Mouse (Mus musculus) megakaryocyte, embryonic 14.5 days (primary cell): Measurements from ENCODE around the gene Oxld1. TPM values are rescaled to one million over a fixed set of nuclear protein-coding genes. Genes with fewer than 3 reads are reported as not detected.

ENCODE experiments used
- H3K27me3 ChIP-seq: replicated peaks from 2 replicates; pipeline ENCODE3; 2012; ENCODE audit warnings: inconsistent platforms
- H3K36me3 ChIP-seq: replicated peaks from 2 replicates; pipeline ENCODE3; 2012; ENCODE audit warnings: low read length, inconsistent platforms, mixed read lengths
- H3K4me1 ChIP-seq: 2 replicates; pipeline ENCODE4 v1.6.1; 2012; ENCODE audit warnings: inconsistent platforms
- H3K4me3 ChIP-seq: replicated peaks from 2 replicates; pipeline ENCODE3; 2012; ENCODE audit warnings: moderate library complexity, mild to moderate bottlenecking, inconsistent platforms
- H3K9me3 ChIP-seq: 2 replicates; pipeline ENCODE4 v1.6.1; 2012; ENCODE audit warnings: inconsistent platforms
- FLI1 ChIP-seq: IDR thresholded peaks from 2 replicates; pipeline ENCODE4 v1.6.1; 2012; ENCODE audit warnings: low read length, inconsistent platforms, mixed read lengths
- GATA1 ChIP-seq: IDR thresholded peaks from 3 replicates; pipeline ENCODE4 v1.6.1; 2012; ENCODE audit warnings: mixed read lengths, low read length, inconsistent platforms, borderline replicate concordance
- polyA plus RNA-seq: library from polyadenylated mRNA; stranded (reverse); fragments of >175 nt; gene quantifications from 2 replicates; pipeline ENCODE4 v1.2.3, GENCODE M21; 2012; ENCODE audit warnings: low replicate concordance; ENCODE audit not compliant: insufficient read depth

Gene Oxld1
- polyA plus RNA-seq, 1 experiment: 17.7 TPM

DNA sequence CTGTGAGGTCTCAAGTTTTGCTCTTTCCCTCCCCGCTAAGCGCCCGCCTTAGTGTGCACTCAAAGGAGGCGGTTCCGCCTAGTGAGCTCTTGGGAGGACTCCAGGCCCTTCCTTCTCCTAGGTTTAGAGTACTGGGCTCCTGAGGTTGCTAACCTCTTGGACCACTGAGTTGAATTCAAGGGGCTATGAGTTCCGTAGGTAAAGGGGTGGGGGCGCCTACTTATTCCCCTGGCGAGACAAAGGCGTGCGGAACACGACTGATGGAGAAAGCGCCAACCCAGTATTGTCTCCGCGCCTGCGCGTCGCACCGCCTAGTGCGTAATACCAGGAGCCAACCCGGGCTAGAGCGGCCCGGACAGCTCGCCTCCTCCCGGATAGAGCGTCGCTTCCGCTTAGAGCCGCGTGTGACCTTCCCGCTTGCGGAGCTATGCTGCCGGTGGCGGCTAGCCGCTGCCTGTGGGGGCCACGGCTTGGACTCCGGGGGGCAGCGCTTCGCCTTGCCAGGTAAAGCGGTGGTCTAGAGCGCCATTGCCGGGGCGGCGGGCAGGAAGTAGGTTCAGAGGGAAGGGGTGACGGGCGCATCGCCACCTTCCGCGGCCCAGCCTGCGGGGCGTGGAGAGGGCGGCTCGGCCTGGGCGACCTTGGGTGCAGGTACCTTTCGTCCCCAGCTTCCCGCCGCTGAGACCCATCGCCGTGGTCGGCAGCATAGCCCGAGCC is 26.6 kb upstream of the Oxld1 start, which contains the start of gene Mrpl12:
Gene Mrpl12 (plus strand): TSS at position 349 of the 717 bp plus-strand sequence.
- Histone ChIP-seq H3K27me3 (no peaks in the 10 kb centered on the region), H3K4me3 (peak within 1 kb of the TSS; percentile 99), H3K9me3 (no peaks in the 10 kb centered on the region), H3K4me1 (peaks cover 53% of the 10 kb centered on the region), H3K36me3 (peaks cover 80% of the 10 kb centered on the region)
- TF ChIP-seq FLI1 (no peak), GATA1 (no peak)

DNA sequence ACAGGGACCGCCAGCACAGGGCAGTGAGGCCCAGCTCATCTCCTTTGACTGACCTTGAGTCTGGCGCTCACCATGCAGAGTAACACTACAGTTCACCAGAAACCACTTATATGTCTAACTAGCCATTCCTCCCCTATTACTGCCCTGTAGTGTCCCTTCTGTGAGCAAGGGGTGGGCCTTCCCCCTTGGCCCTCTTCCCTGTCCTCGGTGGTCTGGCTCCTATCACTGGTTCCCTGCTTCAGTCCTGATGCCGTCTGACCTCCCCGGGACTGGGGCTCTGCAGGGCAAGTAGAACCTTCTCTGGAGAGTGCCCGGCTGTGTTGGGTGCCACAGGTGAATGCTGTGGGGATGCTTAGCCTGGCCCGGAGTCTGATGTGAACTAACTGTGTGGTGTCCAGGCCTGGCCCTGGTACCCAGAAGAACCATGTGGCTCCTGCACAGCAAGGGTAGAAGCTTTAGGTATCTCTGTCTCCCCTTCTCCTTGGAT is 25.6 kb upstream of the Oxld1 start:
- peaks cover 82% of the 10 kb centered on the region for H3K36me3 ChIP-seq
- TF ChIP-seq GATA1: no peak
- TF ChIP-seq FLI1: no peak
- H3K9me3 ChIP-seq: no peaks in the 10 kb centered on the region
- H3K4me3 ChIP-seq: peak overlapping the region; percentile 99
- H3K27me3 ChIP-seq: no peaks in the 10 kb centered on the region
- H3K4me1 ChIP-seq: peaks cover 45% of the 10 kb centered on the region

DNA sequence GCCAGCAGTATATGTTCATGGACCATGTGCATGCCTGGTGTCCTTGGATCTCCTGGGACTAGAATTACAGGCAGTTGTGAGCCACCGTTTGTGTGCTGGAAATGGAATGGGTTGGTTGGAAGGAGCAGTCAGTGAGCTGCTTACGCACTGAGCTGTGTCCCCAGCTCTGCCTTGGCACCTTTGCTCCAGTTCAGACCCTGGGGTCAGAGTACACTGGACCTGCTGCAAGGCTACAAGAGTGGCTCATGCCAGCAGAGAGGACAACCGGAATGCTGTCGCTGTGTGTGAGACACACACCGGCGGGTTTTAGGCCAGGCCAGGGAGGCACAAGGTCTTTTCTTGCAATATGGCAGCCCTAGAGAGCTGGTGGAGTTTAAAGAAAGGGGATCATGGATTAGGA is 14.2 kb upstream of the Oxld1 start:
- H3K4me3 ChIP-seq: no peak overlapping the region
- peaks cover 84% of the 10 kb centered on the region for H3K36me3 ChIP-seq
- H3K4me1 ChIP-seq: peaks cover 28% of the 10 kb centered on the region
- no peaks in the 10 kb centered on the region for H3K27me3 ChIP-seq
- TF ChIP-seq GATA1: no peak
- TF ChIP-seq FLI1: no peak
- H3K9me3 ChIP-seq: no peaks in the 10 kb centered on the region

DNA sequence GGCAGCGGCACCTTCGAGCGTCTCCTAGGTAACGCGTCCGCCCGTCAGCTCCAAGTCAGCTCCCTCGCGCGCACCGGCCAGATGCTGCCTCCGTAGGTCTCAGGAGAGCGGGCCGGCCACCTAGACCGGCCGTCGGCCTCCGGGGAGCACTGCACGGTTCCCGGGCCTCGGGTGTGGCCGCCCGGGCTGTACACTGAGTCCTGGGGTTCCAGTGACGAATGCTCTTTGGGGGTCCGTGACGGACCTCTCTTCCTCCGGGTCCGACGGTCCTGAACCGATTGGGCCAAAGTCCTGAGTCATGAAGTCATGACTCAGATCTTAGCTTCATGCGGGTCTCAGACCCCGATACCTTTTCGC is 9.8 kb upstream of the Oxld1 start:
- Histone ChIP-seq H3K4me3 (peak overlapping the region; percentile 99), H3K36me3 (peaks cover 73% of the 10 kb centered on the region)
- no peak for TF ChIP-seq GATA1
- no peak for TF ChIP-seq FLI1

DNA sequence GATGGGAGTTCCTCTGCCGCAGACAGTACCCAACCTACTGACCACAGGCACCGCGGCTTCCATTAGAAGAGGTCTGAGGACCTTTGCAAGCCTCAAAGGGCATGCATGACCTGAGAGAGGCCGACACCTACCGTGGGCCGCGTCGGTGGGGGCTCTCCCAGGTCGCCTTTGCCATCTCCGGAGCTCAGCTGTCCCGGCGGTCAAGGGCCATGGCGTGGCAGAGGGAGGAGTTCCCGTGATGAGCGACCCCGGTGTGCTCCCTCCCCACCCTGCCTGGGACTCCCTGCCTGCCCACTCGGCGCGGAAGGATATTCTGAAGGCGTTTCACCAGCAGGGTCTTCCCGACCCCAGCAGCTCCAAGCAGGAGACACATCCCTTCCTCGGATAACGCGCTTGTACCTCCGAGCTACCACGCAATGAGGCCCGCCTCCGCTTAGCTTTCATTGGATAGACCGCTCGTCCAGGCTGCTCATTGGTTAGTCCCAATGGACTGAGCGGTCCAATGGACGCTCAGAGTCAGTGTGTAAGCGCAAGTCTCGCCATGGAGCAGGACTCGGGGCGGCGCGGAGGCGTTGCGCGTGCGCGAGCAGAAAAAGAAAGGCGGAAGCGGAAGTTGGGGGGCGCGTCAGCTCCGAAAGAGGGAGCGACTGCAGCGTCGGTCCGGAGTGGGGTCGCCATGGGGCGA is 9.3 kb upstream of the Oxld1 start, which contains the start of gene Arl16:
Gene Arl16 (minus strand): TSS at position 557 of the 685 bp plus-strand sequence.
- no peaks in the 10 kb centered on the region for H3K9me3 ChIP-seq
- peaks cover 36% of the 10 kb centered on the region for H3K4me1 ChIP-seq
- H3K36me3 ChIP-seq: peaks cover 73% of the 10 kb centered on the region
- peak within 1 kb of the TSS; percentile 99 for H3K4me3 ChIP-seq
- no peaks in the 10 kb centered on the region for H3K27me3 ChIP-seq
- TF ChIP-seq FLI1 (no peak), GATA1 (no peak)

More for the DNA sequence above, 9.8 kb upstream of the Oxld1 start:
- Histone ChIP-seq H3K27me3 (no peaks in the 10 kb centered on the region), H3K4me1 (peaks cover 36% of the 10 kb centered on the region), H3K9me3 (no peaks in the 10 kb centered on the region)

DNA sequence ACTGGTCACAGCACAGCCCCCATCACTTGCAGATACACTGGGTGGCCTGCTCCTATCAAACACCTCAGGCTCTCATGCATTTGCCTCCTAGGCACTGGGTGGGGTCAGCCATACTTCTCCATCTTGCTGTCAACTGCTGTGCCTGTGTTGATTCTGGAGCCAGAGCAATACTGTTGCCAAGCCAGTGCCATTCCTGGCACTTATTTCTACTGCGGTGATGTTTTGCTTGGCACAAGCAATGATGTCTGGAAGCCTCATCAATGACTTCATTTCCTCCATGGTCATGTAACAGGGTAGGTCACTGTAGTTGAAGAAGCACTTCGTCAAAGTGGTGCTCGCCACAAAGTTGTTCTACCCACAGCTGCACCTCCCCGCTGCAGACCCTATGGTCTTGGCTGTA is 7.7 kb upstream of the Oxld1 start:
- H3K36me3 ChIP-seq: peaks cover 73% of the 10 kb centered on the region
- peaks cover 39% of the 10 kb centered on the region for H3K4me1 ChIP-seq

DNA sequence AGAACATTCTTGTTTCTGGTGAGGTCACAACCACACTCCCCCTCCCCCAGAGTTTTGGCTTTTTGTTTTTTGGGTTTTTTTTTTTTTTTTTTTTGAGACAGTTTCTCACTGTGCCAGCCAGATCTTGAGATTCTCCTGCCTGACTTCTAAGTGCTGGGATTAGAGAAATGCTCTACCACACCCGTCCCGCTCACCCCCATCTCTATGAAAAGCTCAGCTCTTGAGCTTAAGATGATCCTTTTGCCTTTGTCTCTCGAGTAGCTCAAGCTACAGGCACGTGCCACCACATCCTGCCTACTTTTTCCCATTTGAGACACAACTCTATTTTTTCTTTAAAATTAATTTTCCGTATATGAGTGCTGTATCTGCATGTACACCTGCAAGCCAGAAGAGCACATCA is 6.5 kb upstream of the Oxld1 start:
- H3K36me3 ChIP-seq: peaks cover 70% of the 10 kb centered on the region
- TF ChIP-seq GATA1 (no peak), FLI1 (no peak)

More for the DNA sequence above, 7.7 kb upstream of the Oxld1 start:
- Histone ChIP-seq H3K27me3 (no peaks in the 10 kb centered on the region), H3K9me3 (no peaks in the 10 kb centered on the region), H3K4me3 (peak overlapping the region; percentile 1)
- TF ChIP-seq FLI1 (no peak), GATA1 (no peak)

DNA sequence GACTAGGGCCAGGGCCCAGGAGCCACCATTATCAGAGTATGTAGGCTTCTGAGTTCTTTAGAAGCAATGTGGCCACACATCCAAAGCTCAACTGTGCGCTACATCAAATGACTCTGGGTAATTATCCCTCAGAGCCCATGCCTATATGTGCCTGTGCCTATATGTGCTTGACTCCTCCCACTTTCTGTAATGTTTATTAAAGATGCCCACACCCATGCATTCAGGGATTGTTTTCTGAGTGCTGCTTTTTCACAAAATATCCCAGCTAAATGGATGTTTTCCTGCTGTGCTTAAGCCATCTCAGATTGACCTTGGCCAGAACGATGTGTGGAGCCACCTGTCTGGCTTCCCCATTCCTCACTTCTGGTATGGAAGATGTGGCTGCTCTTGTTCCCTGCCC is 5.7 kb upstream of the Oxld1 start:
- H3K9me3 ChIP-seq: no peaks in the 10 kb centered on the region

More for the DNA sequence above, 6.5 kb upstream of the Oxld1 start:
- peaks cover 44% of the 10 kb centered on the region for H3K4me1 ChIP-seq
- no peaks in the 10 kb centered on the region for H3K9me3 ChIP-seq
- no peak overlapping the region for H3K4me3 ChIP-seq
- H3K27me3 ChIP-seq: no peaks in the 10 kb centered on the region

DNA sequence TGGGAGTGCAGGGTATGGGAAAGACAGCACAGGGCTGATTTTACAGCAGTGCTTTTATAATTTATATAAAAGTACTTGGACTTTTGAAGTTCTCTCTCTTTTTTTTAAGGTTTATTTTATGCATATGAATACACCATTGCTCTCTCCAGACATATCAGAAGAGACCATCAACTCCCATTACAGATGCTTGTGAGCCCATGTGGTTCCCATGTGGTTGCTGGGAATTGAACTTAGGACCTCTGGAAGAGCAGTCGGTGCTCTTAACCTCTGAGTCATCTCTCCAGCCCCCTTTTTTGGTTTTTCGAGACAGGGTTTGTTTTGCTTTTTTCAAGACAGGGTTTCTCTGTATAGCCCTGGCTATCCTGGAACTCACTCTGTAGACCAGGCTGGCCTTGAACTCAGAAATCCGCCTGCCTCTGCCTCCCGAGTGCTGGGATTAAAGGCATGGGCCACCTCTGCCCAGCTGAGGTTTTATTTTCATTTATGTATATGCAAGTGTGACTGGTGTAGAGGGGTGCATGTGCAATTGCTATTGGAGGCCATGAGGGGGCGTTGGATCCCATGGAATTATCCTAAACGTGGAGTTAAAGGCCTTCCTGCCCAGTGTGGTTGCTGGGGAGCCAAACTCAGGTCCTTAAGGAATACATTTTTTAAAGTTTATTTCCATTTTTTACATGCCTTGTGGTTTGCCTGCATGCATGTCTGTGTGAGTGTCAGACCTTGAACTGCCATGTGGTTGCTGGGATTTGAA is 1.2 kb upstream of the Oxld1 start:
- Histone ChIP-seq H3K4me1 (peaks cover 47% of the 10 kb centered on the region), H3K9me3 (no peaks in the 10 kb centered on the region), H3K4me3 (peak overlapping the region; percentile 94), H3K27me3 (no peaks in the 10 kb centered on the region), H3K36me3 (peaks cover 68% of the 10 kb centered on the region)
- no peak for TF ChIP-seq FLI1
- no peak for TF ChIP-seq GATA1

More for the DNA sequence above, 5.7 kb upstream of the Oxld1 start:
- TF ChIP-seq FLI1: no peak
- no peak for TF ChIP-seq GATA1
- H3K4me3 ChIP-seq: no peak overlapping the region
- H3K4me1 ChIP-seq: peaks cover 44% of the 10 kb centered on the region
- peaks cover 64% of the 10 kb centered on the region for H3K36me3 ChIP-seq
- H3K27me3 ChIP-seq: no peaks in the 10 kb centered on the region

DNA sequence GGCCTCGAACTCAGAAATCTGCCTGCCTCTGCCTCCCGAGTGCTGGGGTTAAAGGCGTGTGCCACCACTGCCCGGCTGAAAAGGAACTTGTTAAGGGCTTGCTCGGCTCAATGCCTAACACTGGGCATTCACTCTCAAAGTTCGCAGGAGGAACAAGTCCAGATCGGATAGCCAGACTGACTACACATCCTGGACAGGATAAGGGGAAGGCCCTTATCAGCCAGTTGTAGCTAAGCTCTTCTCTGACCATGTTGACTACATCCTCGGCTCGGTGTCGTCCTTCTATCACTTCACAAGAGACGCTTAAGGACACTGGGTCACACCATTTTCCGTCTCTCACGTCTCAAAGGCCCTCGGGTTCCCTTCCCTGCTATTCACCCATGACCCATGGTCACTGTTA is 498 bp downstream of the Oxld1 start:
- Histone ChIP-seq H3K4me1 (peaks cover 58% of the 10 kb centered on the region), H3K27me3 (no peaks in the 10 kb centered on the region), H3K36me3 (peaks cover 53% of the 10 kb centered on the region), H3K9me3 (no peaks in the 10 kb centered on the region), H3K4me3 (peak overlapping the region; percentile 94)
- TF ChIP-seq GATA1: no peak
- no peak for TF ChIP-seq FLI1
